Mouse (Mus musculus) kidney, adult 18-20 months (tissue): ENCODE measurements around the gene Fto.

Experiments used
- DNase-seq: peaks from one replicate; pipeline ENCODE4 v3.0.0; 2021

Gene Fto

GRCm38 (mm10) chr8:91505411-91505954 lies 192.2 kb downstream of the Fto start:
- DNase-seq: no peak

GRCm38 (mm10) chr8:91505997-91506672 lies 192.8 kb downstream of the Fto start:
- DNase-seq: no peak

DNA sequence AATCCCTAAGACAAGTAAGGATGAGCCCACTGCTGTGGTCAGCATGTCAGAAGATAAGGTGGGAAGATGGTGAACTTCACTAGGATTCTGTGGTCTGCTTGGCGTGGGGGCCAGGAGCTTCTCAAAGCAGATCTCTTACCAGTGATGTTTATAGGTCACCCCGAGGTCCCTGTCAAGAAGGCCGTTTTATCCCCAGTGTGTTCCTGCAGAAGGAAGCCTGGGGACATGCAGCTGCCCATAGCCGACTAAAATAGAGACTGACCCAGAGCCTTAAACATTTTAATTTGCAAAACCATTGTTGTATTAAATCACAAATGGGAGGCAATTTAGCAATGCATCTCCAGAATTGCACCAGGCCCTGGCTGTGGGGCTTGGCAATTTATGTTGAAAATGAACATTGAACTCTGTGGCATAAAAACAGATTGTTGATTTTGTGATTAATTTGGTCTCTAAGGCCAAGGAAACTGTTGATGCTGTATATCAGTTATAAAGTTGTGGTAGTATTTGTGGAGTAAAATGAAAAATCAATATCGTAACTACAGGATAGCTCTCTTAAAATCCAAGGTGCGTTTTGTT lies 193.4 kb downstream of the Fto start:
- DNase-seq: no peak

DNA sequence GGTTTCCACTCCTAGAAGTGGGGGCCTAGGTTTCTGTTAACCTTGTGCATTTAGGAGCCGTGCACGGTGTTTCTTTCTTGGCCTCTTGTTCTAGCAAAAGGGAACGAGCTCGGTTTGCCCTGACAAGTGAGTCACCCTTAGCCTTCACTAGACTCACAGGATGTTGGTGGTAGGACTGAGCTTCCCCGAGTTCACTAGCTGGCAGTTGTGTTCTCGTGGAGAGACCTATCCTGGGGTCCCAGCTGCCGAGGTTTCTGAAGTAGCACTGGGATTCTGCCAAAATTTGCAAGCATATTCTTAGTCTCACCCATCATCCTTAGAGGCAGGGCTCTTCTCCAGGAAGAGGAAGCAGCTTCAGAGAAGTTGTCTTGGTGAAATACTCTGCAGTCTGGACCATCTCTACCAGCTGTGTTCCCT lies 194.4 kb downstream of the Fto start:
- no peak for DNase-seq

DNA sequence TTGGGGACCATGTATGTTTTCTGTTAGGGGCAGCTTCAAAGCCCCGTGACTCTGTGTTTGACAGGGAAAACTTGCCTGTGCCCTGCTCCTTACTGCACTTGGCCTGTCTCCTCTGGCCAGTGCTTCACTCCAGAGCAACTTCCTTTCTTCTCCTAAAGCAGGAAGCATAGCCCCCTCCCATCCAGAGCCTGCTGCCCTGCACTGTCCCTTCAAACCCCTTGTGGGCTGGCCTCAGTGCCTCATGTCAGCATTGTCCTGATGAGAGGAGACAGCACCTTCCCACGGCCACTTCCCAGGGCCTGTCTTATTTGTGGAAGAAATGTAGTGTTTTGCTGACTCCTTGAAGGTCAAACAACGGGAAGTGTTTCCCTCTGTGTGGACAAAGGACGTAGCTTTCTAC lies 195.0 kb downstream of the Fto start:
- DNase-seq: no peak

DNA sequence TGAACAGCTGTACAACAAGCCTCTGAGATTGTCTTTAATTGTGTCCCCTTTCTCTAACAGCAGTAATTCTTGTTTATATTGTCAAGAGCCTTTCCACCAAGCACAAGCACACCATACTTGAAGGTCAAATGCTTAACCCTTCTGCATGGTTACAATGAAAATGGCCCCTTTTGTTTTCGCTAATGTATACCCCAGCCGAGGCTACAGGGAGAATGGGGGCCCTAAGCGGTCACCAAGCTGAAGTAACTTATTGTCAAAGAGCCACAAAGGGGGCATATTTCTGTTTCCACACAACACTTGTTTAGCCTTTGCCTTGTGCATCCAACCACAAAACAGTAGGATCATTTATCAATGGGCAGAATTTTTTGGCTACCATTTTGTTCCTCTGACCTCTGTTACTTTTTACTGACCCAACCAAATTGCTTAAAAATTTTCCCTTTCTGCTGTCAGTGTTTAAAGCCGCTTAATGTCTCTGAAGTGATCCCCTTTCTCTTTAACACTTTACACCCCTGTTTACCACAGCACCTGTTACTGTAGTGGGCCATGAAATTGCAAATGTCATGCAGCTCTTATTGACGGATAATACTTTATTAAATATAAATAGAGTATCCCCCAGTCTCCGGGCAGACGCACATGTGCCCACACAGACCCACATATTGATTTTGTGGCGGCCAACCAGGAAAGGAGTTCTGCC lies 196.0 kb downstream of the Fto start:
- DNase-seq: no peak

- DNase-seq: no peak
Observed at GRCm38 (mm10) chr8:91509900-91510260, 196.6 kb downstream of the Fto start.

- DNase-seq: no peak
Observed at GRCm38 (mm10) chr8:91510716-91511115, 197.4 kb downstream of the Fto start.

GRCm38 (mm10) chr8:91511943-91512342 lies 198.6 kb downstream of the Fto start:
- no peak for DNase-seq

DNA sequence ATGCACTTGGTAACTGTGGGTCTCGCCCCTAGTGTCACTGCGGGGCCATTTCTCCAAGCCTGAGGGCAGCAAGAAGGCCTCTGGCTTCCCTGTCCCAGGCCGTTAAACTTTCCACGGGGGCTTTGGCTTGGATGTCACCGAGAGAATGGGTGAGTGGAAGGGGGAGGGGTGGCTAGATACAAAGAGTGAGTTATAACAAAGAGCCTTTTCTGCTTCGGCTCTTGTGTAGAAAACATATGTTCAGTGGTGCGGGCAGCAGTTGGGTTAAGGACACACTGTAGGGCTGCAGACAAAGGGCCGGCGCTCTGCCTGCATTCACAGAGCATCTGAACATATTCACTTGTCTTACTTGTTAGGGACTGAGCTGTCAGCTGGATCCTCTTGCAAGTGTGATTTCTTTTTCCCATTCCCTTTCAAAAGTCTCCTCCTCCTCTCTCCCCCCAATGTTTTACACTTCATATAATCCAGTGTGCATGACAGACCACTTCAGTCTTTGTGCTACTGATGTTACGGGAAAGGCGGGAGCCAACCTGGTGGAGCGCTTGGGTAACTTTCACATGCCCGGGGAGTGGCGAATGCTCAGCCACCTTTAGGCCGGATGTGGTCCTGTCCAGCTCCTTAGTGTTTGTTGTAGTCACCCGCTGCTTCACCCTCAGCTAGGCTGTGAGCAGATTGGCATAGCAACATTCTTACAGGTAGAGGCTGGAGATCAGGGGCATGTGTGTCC lies 201.6 kb downstream of the Fto start:
- DNase-seq: no peak

DNA sequence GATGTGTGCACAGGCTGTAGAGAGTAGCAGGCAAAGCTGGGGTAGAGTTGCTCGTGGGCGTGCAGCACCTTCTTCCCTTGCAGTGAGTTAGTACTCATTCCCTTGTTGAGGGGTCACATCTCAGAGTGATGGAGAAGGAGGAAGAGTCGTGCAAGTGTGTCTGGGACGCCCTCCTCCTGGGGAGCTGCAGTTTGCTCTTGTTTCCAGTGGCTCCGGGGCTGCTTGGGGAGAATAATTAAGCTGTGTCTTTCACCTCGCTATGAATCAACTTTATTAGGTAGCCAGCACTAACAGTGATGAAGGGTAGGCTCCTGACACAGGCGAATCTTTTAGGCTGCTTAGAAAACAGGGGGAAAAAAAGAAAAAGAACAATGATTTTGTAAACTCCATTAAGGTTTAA lies 203.1 kb downstream of the Fto start:
- DNase-seq: no peak

DNA sequence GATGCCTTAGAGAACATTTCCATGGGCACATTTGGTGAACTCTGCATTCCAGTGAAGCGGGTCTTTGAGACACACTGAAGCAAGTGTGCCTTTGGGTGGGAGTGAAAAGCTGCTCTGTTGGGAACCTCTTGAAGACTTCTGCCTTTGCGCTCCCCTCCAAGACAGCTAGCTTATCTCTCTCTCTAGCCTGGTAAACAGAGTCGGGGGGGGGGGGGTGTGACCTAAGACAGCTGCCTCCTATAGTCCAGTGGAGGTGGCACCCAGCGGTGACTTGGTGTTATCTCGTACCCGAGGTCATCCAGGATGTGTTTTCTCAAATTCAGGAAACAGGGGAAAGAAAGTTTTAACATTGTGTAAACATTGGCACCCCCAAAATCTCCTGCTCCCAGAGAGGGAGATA lies 204.8 kb downstream of the Fto start:
- no peak for DNase-seq

DNA sequence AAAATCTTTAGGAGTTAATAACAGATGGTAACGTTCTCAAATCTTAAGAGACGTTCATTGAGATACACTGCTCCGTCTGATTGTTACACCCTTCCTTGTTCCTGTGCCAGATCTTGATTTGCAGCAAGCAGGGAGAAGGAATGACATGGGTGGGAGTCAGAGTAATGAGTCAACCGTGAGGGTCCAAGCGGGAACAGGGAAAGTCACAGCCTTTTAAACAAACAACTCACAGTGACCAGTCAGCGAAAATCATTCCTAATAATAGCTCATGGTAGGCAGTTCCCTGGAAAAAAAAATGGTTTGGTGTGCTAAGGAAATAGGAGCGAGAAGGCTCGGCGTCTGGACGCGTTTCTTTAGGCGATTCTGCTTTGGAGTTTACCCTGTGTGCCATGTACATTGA lies 208.9 kb downstream of the Fto start:
- DNase-seq: no peak

GRCm38 (mm10) chr8:91524056-91524864 lies 210.9 kb downstream of the Fto start:
- DNase-seq: no peak

DNA sequence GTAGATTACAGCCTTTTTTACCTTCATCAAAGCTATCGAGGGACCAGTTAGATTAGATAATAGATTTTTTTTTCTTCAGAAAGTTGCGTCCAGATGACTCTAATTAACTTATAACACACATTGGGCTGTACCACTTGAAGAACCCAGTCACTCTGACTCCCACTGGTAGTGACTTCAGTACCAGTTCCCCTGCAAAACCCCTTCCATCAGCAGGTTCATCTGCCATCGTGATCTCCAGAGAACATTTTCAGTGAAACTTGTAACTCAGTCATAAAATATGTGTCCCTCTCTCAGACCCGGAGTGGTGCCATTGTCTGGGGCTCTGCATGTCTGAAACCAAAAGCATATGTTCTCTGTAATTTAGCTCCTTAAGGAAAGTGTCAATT lies 211.5 kb downstream of the Fto start:
- DNase-seq: no peak

- no peak for DNase-seq
Observed at GRCm38 (mm10) chr8:91525342-91525817, 212.1 kb downstream of the Fto start.

DNA sequence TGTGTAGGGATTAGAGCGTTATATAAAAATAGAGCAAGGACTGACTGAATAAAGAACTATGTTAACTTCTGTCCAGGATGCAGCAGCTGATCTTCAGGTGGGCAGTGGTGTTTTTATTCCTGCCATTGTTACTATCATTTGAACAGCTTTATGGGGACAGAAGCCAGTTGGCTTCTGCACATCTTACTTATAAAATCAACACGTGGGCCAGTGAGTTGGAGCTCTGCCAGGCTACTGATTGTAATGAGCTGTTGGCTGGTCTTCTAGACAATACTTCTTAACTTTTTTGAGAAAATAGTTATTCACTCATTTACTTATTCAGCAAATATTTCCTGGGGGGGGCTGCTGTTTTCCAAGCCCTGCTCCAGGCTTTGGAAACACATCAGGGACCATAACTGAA lies 215.6 kb downstream of the Fto start:
- no peak for DNase-seq

DNA sequence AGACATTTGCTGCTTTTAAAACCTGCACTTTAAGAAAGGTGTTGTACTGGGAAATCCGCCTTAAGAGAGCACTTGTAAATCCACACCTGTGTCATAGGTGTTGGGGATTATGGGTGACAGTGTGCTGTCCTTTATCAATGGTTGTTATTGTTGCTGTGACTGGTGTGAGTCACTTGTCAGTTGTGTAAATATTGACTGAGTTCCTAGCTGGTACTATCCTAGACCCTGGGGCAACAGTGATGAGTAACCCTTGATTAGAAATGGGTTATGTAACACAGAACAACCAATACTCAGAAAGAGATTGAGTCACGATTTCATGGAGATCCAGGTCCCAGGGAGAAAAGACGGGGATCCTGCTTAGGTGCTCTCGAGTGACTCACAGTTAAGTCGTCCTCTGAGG lies 216.4 kb downstream of the Fto start:
- DNase-seq: no peak

DNA sequence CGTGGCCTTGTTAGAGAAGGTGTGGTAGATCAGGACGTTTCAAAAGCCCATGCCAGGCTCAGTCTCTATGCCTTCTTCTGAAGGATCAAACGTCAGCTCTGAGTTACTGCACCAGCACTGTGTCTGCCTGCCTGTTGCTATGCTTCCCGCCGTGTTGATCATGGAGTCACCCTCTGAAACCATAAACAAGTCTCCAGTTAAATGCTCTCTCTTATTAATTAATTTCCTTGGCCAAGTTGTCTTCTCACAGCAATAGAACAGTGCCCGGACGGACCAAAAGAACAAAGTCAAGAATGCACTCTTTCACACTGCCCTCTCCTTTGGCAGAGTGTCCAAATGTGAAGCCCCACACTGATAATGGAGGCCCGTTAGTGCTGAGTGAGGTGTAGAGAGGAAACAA lies 217.3 kb downstream of the Fto start:
- no peak for DNase-seq

DNA sequence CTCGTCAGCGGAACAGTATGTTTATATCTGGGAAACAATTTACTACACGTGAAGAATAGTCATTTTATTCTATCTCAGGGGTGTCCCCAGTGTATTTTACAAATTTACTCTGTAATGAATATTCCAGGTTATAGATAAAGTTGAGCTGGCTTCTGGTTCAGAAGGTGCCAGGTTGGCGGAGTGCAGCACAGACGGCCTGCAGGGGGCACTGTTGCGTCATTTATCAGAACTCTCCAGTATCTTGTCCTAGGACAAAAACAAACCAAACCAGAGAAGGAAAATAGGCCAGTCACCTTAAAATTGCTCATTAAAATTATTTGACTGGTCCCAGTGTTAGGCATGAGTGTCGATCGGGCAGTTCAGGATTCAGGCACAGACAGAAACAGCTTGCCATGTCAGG lies 218.6 kb downstream of the Fto start:
- DNase-seq: peak; percentile 85

DNA sequence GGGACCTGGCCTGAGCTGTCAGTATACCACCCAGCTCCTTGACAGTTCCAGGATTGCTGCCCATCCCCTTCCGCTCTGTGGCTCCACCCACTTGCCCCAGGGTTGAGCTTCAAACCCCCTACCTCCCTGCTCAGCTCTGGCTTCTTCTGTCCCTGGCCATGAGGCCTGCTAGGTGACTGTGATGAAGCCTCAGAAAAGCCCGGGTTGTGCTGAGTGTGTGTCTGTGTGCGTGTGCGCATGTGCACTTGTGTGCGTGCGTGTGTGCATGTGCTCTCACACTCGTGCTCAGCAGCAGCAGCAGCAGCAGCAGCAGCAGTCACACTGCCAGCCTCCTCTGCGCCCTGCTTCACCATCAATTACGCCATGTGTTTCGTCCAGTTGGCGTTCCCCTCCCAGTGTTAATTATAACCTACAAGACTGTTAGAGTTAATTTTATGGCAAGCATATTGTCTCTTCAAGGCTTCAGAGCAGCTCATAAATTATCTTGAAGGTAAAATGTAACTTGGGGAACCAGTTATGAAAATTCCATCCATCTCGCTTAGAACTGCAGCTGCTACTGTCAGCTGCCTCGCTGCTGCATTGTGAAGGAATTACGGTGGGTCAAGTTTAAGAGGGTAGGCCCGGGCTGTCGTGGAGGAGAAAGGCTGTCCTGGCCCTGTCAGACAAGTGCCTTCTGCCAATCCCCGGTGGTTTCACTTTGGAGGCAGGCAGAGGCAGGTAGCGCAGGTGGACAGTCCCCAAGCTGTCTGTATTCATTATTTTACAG lies 219.5 kb downstream of the Fto start:
- no peak for DNase-seq

DNA sequence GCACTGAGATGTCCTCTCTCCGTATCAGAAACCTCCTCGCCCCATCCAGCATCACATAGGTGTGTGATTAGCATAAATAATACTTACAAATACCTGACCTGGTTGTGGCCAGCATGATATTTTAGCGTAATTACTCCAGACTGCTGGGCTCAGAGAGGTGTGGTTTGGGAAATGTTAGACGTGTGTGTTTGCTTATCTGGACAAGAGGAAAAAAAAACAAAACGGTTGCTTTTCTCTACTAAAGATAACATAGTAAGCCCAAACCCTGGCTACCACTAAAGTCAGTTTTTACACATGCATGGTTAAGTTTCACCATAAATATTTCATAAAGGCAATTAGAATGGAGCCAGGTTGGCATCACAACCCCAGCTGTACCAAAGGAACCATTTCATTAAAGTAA lies 221.4 kb downstream of the Fto start:
- DNase-seq: no peak
